Mouse (Mus musculus) MN1 (cell line): ENCODE measurements around the gene Tubd1.

ENCODE experiments used
- DNase-seq: peaks from one replicate; pipeline ENCODE4 v3.0.0-alpha.2; 2016; ENCODE audit warnings: low spot score

Tubd1 gene

DNA sequence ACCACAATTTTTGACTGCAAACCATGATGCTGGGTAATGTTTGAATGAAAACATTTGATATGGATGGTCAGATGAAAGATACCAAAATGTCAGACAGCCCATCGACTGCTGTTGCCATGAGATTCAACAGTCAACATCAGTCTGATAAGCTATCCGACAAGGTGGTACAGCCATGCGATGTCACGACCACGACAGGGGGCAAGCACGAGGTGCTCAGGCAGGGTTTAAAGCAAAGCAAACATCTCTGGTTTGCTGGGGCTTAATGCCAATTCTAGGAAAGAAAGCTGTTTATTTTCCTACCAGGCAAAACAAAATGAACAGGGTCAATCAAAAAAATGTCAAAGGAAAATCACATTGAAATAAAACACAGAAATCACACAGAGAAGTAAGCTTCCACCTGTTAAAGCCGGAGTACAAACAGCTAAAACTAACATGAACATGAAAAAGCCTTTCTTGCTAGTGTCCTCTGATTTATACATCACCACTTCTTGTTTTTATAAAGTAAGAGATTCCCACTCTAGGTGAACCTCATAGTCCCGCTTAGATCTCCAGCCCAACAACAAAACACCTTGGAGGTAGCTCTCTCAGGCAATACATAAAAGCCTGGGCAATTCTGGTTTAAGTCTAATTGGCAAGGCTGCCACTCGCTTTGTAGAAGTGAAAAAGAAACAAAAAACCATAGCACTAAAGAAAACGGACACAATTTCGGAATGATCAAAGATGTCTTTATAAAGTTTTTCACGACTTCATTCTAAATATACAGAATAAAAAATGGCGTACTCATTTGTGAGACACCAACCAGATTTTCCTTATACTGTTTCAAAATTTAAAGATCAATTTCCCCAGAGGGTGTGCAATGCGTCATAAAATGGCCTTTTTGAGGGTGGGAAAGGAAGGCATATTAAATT lies 39.5 kb downstream of the Tubd1 start:
- DNase-seq, result no peak

DNA sequence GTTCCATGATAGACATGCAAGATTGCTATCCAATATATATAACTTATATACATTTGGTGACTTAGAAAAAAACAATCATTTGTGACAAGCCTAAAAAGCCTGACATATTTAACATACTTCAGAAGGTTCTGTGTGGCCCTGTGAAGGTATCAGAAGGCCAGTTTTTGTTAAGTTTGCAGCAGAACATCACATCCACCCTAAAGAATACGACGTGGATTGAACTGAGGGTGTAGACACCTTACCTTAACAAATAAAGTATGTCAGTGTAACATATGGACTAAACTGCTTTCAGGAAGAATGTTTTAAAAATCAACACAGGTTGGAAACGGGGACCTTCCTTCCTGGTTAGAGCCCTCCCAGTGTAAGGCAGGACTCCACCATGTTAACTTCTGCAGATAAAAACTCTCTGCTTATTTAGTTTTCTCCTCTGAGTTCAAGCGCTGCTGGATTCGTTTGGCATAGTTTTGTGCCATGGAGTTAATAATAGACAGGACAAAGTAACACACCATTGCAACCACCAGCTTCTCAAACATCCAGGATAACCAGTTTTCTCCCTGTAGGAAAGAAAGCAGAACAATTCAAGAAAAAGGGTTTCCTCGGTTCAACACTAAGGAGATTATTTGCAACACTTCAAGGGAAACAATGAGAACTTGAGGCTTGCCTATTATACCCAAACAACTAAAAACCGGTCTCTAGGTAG lies 40.3 kb downstream of the Tubd1 start:
- DNase-seq, result no peak

GRCm38 (mm10) chr11:86585598-86585984 lies 40.8 kb downstream of the Tubd1 start:
- no peak for DNase-seq

GRCm38 (mm10) chr11:86586177-86586867 lies 41.5 kb downstream of the Tubd1 start:
- DNase-seq, result peak; percentile 11

DNA sequence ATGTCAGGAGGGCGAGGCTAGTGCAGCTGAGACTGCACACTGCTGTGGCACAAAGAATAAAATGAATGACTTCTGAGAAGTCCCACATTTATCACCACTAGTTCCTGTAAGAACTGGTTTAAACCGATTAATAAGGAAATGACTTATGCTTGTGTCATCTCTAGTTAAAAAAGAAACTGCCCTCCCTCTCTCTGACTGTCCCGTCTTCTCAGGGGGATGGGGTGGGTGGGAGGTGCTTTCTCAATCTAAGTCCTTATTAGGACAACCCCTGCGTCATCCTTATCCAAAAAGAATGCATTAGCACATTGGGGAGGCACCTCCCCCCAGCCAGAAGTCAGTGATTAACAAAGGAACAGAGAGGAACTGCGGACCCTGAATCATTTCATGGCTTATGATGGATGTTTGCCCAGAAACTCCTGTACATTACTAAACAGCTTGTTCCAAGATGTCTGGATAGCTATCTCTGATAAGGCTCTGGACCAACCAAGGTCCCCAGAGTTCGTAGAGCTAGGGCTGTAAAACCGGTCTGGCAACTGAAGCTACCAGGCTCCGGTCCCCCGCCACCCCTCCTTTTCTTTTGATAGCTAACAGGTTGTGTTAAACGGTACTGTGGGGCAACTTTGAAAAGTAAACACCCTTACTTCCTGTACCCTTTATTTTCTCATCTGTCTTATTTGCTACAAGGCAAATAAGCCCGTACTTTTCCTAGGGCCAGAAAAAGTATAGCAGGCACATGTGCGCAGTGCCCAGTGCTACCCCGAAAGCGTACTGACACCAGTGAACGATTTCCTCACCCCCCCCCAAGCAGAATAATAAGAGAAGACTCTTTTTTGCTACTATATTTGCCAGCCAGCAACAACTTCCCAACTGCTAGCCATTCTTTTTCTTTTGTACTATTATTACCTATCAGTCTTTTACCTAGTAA lies 42.3 kb downstream of the Tubd1 start:
- peak; percentile 72 for DNase-seq

DNA sequence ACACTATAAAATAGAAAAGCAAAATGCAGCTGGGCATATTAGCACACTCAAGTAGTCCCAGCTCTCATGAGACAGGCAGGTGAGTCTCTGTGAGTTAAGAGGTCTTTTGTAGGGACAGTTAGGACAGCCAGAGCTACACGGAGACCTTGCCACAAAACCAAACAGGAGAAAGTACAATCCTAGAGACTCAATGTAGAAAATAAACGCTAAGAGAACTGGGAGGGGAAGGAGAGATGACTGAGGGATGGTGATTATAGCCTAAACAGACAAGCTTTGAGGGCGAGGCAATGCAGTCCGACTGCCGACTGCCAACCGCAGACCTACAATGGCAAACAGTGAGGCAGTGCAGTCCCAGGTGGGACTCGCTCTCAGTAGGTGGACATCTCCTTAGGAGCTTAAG lies 43.0 kb downstream of the Tubd1 start:
- DNase-seq, result no peak

DNA sequence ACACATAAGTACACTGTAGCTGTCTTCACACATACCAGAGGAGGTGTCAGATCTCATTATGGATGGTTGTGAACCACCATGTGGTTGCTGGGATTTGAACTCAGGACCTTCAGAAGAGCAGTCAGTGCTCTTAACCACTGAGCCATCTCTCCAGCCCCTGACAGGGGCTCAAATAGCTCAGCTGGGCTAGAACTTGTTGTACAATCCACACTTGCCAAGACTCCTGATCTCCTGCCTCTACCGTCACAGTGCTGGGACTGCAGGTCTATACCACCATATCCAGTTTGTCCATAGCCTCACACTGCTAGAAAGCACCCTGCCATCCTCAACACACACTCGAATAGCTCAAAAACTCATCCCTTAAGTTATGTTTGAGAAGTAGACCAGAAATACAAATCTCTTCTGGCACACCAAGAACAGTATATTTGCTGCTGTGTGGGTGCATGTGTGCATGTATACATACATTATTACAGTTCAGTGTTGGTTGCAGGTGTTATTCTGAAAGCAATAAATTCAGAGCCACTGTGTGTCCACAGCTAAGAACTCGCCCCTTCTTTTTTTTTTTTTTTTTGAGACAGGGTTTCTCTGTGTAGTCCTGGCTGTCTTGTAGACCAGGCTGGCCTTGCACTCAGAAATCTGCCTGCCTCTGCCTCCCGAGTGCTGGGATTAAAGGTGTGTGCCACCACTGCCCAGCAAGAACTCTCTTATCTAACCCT lies 44.0 kb downstream of the Tubd1 start:
- DNase-seq, result no peak

GRCm38 (mm10) chr11:86590066-86590465 lies 45.3 kb downstream of the Tubd1 start:
- DNase-seq, result no peak

- no peak for DNase-seq
Measured at GRCm38 (mm10) chr11:86590579-86590978, 45.8 kb downstream of the Tubd1 start.

DNA sequence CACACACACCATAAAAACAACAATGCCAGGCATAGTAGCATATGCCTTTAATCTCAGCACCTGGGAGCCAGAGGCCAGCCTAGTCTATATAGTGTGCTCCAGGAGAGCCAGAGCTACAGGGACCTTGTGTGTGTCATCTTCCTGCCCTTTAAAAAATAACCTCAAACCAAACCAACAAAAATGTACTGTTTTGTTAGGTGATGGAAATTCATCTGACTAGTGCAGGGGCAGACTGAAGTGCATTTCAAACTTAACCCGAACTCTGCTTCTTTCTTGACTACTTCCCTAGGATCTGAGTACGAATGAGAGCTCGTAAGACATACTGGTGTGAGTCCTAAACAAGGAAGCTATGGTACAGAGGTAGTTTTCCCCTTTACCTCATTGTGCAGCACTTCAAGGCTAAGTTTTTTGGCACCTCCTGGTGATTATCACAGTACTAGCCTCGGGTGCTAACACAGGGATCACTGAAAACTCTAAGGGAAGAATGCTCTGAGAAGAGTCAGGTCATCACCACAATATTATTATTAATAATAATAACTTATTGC lies 46.6 kb downstream of the Tubd1 start:
- DNase-seq, result no peak

GRCm38 (mm10) chr11:86591931-86592616 lies 47.3 kb downstream of the Tubd1 start:
- DNase-seq, result no peak

GRCm38 (mm10) chr11:86592993-86593392 lies 48.2 kb downstream of the Tubd1 start:
- peak; percentile 71 for DNase-seq

DNA sequence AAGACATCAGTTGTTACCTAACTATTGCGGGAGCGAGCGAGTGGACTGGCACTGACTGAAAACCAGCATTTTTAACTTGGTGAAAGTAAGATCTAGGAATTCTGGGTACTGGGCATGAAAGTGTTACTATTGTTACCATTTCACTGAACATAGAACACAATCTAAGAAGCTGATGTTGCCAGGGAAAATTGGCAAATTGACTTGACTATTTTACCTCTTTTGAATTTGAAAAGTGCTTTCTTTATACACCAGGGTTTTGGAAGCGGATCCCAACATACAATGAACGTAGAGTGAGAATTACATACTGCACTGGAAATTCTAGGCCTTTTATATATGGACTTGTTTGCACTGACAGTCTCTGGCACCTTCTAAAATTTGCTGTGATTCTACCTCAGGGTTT lies 48.7 kb downstream of the Tubd1 start:
- DNase-seq, result no peak

DNA sequence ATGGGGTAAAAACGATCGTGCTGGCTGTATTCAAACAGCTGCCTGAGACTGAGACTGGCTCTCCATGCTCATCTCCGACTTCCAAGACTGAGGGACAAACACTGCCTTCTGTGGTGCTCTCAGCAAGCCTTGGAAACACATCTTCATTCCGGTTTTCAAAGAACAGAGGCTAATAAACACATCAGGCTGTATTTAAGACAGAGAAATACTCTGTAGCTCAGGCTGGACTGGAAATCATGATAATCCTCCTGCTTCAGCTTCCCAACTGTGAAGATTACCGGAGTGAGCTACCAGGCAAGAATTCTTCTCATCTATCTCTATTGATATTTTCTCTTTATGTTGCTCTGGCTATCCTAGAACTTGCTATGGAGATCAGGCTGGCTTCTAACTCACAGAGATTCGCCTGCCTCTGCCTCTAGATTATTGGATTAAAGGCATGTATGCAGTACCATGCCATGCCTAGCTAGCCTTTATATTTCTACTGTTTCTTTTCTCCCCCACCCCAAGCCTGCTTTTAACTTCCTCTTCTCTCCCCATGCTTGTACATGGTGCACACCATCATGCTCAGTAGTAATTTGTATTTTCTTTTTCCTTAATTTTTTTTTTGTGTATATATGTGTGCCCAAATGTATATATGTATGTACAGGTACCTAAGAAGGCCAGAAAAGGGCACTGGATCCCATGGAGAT lies 49.5 kb downstream of the Tubd1 start:
- no peak for DNase-seq

DNA sequence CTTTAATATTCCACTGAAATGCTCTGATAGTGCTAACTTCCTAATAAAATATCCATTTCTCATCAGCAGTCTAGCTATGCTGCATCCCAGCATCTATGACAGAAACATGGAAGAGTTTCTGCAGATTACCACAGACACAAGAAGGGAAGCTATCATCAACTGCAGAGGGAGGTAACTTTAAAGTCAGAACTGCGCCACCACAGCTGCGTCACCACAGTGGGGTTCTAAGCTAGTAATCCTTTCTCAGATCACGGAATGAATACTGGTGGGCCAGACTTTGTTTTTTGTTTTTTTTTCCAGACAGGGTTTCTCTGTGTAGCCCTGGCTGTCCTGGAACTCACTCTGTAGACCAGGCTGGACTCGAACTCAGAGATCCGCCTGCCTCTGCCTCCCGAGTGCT lies 50.6 kb downstream of the Tubd1 start:
- no peak for DNase-seq

GRCm38 (mm10) chr11:86596187-86596960 lies 51.6 kb downstream of the Tubd1 start:
- no peak for DNase-seq

DNA sequence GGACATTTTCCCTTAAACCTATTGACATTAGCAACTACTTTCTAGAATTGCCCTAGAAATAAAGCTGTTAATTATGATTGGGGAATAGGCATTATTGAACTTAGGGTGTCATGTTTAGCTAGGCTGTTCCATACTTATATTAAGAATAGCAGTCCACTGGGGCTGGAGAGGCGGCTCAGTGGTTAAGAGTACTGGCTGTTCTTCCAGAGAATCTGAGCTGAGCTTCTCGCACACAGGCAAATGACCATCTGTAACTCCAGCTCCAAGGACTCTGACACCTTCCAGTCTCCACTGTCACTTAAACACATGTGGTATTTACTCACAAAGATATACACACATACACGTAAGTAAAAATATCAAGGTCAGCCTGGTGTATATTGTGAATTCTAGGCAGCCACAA lies 52.2 kb downstream of the Tubd1 start:
- DNase-seq, result no peak

GRCm38 (mm10) chr11:86598154-86598553 lies 53.4 kb downstream of the Tubd1 start:
- DNase-seq, result no peak

DNA sequence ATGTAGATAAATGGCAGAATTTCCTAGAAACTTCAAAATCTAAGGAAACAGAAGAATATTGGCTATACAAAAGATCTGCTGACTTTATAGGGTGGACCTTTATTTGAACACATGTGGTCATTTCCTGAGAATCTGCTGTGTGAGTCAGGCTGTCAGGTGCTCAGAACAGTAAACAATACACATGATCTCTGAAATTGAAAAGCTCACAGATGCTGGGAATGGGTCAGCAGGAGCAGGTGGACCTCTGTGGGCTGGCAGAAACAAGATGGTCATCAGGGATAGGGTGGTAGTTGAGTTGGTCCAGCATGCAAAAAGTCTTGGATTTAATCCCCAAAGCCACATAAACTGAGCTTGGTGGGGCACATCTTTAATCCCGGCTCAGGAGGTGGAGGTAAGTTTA lies 53.8 kb downstream of the Tubd1 start:
- no peak for DNase-seq
